Mouse (Mus musculus) heart, adult 2 months (tissue): ENCODE data around the gene Aif1l.

Experiments used
- CTCF ChIP-seq: fragments of 200-600 bp; IDR thresholded peaks from 2 replicates; pipeline ENCODE4 v1.8.1; 2022; ENCODE audit warnings: antibody characterized with exemption, mild to moderate bottlenecking, moderate library complexity
- EP300 ChIP-seq: fragments of 200-500 bp; IDR thresholded peaks from 2 replicates; pipeline ENCODE4 v1.6.1; 2011; ENCODE audit warnings: low read depth, low read length, control low read depth; ENCODE audit not compliant: insufficient read depth

DNA sequence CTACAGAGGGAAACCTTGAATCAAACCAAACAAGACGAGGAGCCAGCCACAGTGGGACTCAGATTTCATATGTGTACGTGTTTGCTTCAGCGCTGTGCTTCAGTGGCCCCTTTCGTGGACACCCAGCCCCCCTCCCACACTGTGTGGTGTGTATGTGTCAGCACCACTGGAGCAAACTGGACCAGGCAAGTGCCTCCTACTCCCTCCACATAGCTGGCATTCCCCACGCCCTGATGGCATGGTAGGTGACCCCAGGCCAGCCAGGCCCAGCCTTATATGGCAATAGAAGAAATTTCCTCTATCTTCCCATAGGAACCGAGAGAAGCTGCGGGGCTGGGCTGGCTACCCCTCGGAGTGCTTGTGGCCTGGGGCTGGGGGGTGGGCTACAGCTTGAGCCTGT, 3.7 kb downstream of the Aif1l start:
- TF ChIP-seq EP300 (no peak), CTCF (no peak)
